Mouse (Mus musculus): ENCODE data around the gene Abcg1. TPM values are rescaled to one million over a fixed set of nuclear protein-coding genes. Genes with fewer than 3 reads are reported as not detected.

Gene Abcg1
- polyA plus RNA-seq, 1 experiment from 2014 or later: 6.2 TPM

GRCm38 (mm10) chr17:31145998-31146397 lies 88.5 kb downstream of the Abcg1 start:
- Histone ChIP-seq H3K27ac (no peak overlapping the region), H3K9me3 (no peaks in the 10 kb centered on the region), H3K4me3 (replicated peaks) (no peak overlapping the region), H3K4me1 (replicated peaks) (peaks cover 9% of the 10 kb centered on the region), H3K4me2 (replicated peaks) (no peak overlapping the region), H3K27me3 (replicated peaks) (no peaks in the 10 kb centered on the region), H3K36me3 (no peaks in the 10 kb centered on the region), H3K9ac (no peak overlapping the region)
- WGBS: 80% methylated on average over 9 of the region's 9 CpGs
- no peak for ATAC-seq

- no peak overlapping the region for H3K4me3 ChIP-seq (replicated peaks)
- no peaks in the 10 kb centered on the region for H3K36me3 ChIP-seq
- no peak overlapping the region for H3K9ac ChIP-seq
- H3K4me2 ChIP-seq (replicated peaks): no peak overlapping the region
- H3K27ac ChIP-seq: no peak overlapping the region
- WGBS: 62% methylated on average over 5 of the region's 5 CpGs
- no peaks in the 10 kb centered on the region for H3K27me3 ChIP-seq (replicated peaks)
- peak; percentile 25 for ATAC-seq
- H3K4me1 ChIP-seq (replicated peaks): no peaks in the 10 kb centered on the region
- no peaks in the 10 kb centered on the region for H3K9me3 ChIP-seq
These were observed 95.0 kb downstream of the Abcg1 start for GRCm38 (mm10) chr17:31152512-31152911.

- no peak overlapping the region for H3K4me2 ChIP-seq (replicated peaks)
- H3K27ac ChIP-seq: no peak overlapping the region
- H3K36me3 ChIP-seq: no peaks in the 10 kb centered on the region
- ATAC-seq: peak; percentile 71
- H3K9me3 ChIP-seq: no peaks in the 10 kb centered on the region
- WGBS: 53% methylated on average over 9 of the region's 9 CpGs
- no peaks in the 10 kb centered on the region for H3K27me3 ChIP-seq (replicated peaks)
- no peak overlapping the region for H3K9ac ChIP-seq
- H3K4me3 ChIP-seq (replicated peaks): no peak overlapping the region
- H3K4me1 ChIP-seq (replicated peaks): no peaks in the 10 kb centered on the region
These were observed 95.6 kb downstream of the Abcg1 start for GRCm38 (mm10) chr17:31152966-31153499.

GRCm38 (mm10) chr17:31153785-31154184 lies 96.3 kb downstream of the Abcg1 start:
- ATAC-seq: no peak
- no peak overlapping the region for H3K27ac ChIP-seq
- H3K9me3 ChIP-seq: no peaks in the 10 kb centered on the region
- H3K4me3 ChIP-seq (replicated peaks): no peak overlapping the region
- no peaks in the 10 kb centered on the region for H3K4me1 ChIP-seq (replicated peaks)
- H3K9ac ChIP-seq: no peak overlapping the region
- no peaks in the 10 kb centered on the region for H3K27me3 ChIP-seq (replicated peaks)
- no peak overlapping the region for H3K4me2 ChIP-seq (replicated peaks)
- no peaks in the 10 kb centered on the region for H3K36me3 ChIP-seq
- 70% methylated on average over 8 of the region's 8 CpGs for WGBS

- H3K4me2 ChIP-seq (replicated peaks): no peak overlapping the region
- WGBS: 75% methylated on average over 6 of the region's 6 CpGs
- no peak overlapping the region for H3K9ac ChIP-seq
- H3K27me3 ChIP-seq (replicated peaks): no peaks in the 10 kb centered on the region
- H3K4me3 ChIP-seq (replicated peaks): no peak overlapping the region
- no peak overlapping the region for H3K27ac ChIP-seq
- peaks cover 4% of the 10 kb centered on the region; the same call in 1 of the 2 replicates for H3K9me3 ChIP-seq
- H3K36me3 ChIP-seq: no peaks in the 10 kb centered on the region
- no peak for ATAC-seq
- H3K4me1 ChIP-seq (replicated peaks): no peaks in the 10 kb centered on the region
These were observed 100.4 kb downstream of the Abcg1 start for GRCm38 (mm10) chr17:31157921-31158320.

- no peaks in the 10 kb centered on the region for H3K36me3 ChIP-seq
- H3K4me2 ChIP-seq (replicated peaks): no peak overlapping the region
- H3K9me3 ChIP-seq: peaks cover 4% of the 10 kb centered on the region; the same call in 1 of the 2 replicates
- ATAC-seq: no peak
- no peaks in the 10 kb centered on the region for H3K27me3 ChIP-seq (replicated peaks)
- no peak overlapping the region for H3K4me3 ChIP-seq (replicated peaks)
- WGBS: 91% methylated on average over 4 of the region's 4 CpGs
- no peak overlapping the region for H3K9ac ChIP-seq
- H3K4me1 ChIP-seq (replicated peaks): no peaks in the 10 kb centered on the region
- H3K27ac ChIP-seq: no peak overlapping the region
These were observed 102.8 kb downstream of the Abcg1 start for GRCm38 (mm10) chr17:31160291-31160690.

- no peak overlapping the region for H3K27ac ChIP-seq
- H3K4me3 ChIP-seq (replicated peaks): no peak overlapping the region
- 0 out of 2 replicates have a peak, but pooled peaks cover 3% of the 10 kb centered on the region for H3K4me1 ChIP-seq (replicated peaks)
- H3K4me2 ChIP-seq (replicated peaks): no peak overlapping the region
- no peak for ATAC-seq
- no peak overlapping the region for H3K9ac ChIP-seq
- no peaks in the 10 kb centered on the region for H3K27me3 ChIP-seq (replicated peaks)
- 78% methylated on average over 12 of the region's 12 CpGs for WGBS
- H3K36me3 ChIP-seq: no peaks in the 10 kb centered on the region
- H3K9me3 ChIP-seq: peaks cover 4% of the 10 kb centered on the region; the same call in 1 of the 2 replicates
These were observed 105.1 kb downstream of the Abcg1 start for GRCm38 (mm10) chr17:31162607-31163006.

GRCm38 (mm10) chr17:31163821-31164220 lies 106.3 kb downstream of the Abcg1 start:
- H3K27ac ChIP-seq: no peak overlapping the region
- no peak overlapping the region for H3K4me2 ChIP-seq (replicated peaks)
- H3K36me3 ChIP-seq: no peaks in the 10 kb centered on the region
- peaks cover 4% of the 10 kb centered on the region; the same call in 1 of the 2 replicates for H3K9me3 ChIP-seq
- no peak overlapping the region for H3K4me3 ChIP-seq (replicated peaks)
- 75% methylated on average over 2 of the region's 2 CpGs for WGBS
- H3K4me1 ChIP-seq (replicated peaks): 0 out of 2 replicates have a peak, but pooled peaks cover 3% of the 10 kb centered on the region
- H3K27me3 ChIP-seq (replicated peaks): no peaks in the 10 kb centered on the region
- ATAC-seq: no peak
- H3K9ac ChIP-seq: no peak overlapping the region

GRCm38 (mm10) chr17:31165127-31165526 lies 107.7 kb downstream of the Abcg1 start, which contains the start of gene Tff1:
Gene Tff1 (minus strand): TSS chr17:31165277.
- no peaks in the 10 kb centered on the region for H3K36me3 ChIP-seq
- WGBS: 72% methylated on average over 6 of the region's 6 CpGs
- H3K27me3 ChIP-seq (replicated peaks): no peaks in the 10 kb centered on the region
- H3K4me3 ChIP-seq (replicated peaks): no peak within 1 kb of the TSS
- no peak within 1 kb of the TSS for H3K4me2 ChIP-seq (replicated peaks)
- H3K9me3 ChIP-seq: no peaks in the 10 kb centered on the region
- no peak within 1 kb of the TSS for H3K9ac ChIP-seq
- 0 out of 2 replicates have a peak, but pooled peaks cover 3% of the 10 kb centered on the region for H3K4me1 ChIP-seq (replicated peaks)
- no peak for ATAC-seq
- H3K27ac ChIP-seq: no peak within 1 kb of the TSS

Other genes with a start within 250 kb of the Abcg1 start
- 0.32 and 0.44 TPM in 2 replicates for gene Glp1r, start 155.9 kb upstream of the Abcg1 start, polyA plus RNA-seq (2015; fragmentation: Nextera tagmentation; extraction: Ambion mirVana)
- gene Umodl1, start 103.0 kb upstream of the Abcg1 start, polyA plus RNA-seq (2015; fragmentation: Nextera tagmentation; extraction: Ambion mirVana): 0.06 TPM in 1 of 2 replicates, not detected in the other
- 710 and 905 TPM in 2 replicates for gene Tff3, start 72.0 kb downstream of the Abcg1 start, polyA plus RNA-seq (2015; fragmentation: Nextera tagmentation; extraction: Ambion mirVana)
- 2.5 and 7.8 TPM in 2 replicates for gene Tff2, start 86.6 kb downstream of the Abcg1 start, polyA plus RNA-seq (2015; fragmentation: Nextera tagmentation; extraction: Ambion mirVana)
- gene Tff1, start 107.6 kb downstream of the Abcg1 start, polyA plus RNA-seq (2015; fragmentation: Nextera tagmentation; extraction: Ambion mirVana): 5.2 and 5.8 TPM in 2 replicates
- 0.06 TPM in 1 of 2 replicates, not detected in the other for gene Tmprss3, start 141.3 kb downstream of the Abcg1 start, polyA plus RNA-seq (2015; fragmentation: Nextera tagmentation; extraction: Ambion mirVana)
- gene Ubash3a, start 150.2 kb downstream of the Abcg1 start, polyA plus RNA-seq (2015; fragmentation: Nextera tagmentation; extraction: Ambion mirVana): 0.20 and 0.21 TPM in 2 replicates
- 1.1 and 1.3 TPM in 2 replicates for gene Rsph1, start 219.7 kb downstream of the Abcg1 start, polyA plus RNA-seq (2015; fragmentation: Nextera tagmentation; extraction: Ambion mirVana)
- 18.4 and 22.7 TPM in 2 replicates for gene Slc37a1, start 229.1 kb downstream of the Abcg1 start, polyA plus RNA-seq (2015; fragmentation: Nextera tagmentation; extraction: Ambion mirVana)